In genomic region chr9:63664792-63665646, GRCm38 (mm10) we compare ENCODE assay signal across 9 mouse cellular contexts.
DNase-seq lines count a peak whose midpoint lies in the region; TF ChIP-seq lines count a peak whose summit lies in the region.
"Had no signal": no experiment of that assay in that cellular context is flagged by ENCODE, and none has a peak within 500 bp of the region (broad histone marks: within the 10 kb centered on the region; RNA-seq: fewer than 3 reads in every experiment).

No protein-coding gene starts in this region.

- H3K79me2 ChIP-seq in myocyte (ENCODE audit: control insufficient read depth, insufficient read depth), result no peaks in the 10 kb centered on the region

- H3K4me2 ChIP-seq in myocyte (ENCODE audit: low read depth), result peak overlapping the region; percentile 36

- TF ChIP-seq POLR2A in myocyte (IDR thresholded peaks at IDR 0.05; ENCODE audit: insufficient read length, low read depth), result no peak

- no peak for DNase-seq in heart, embryonic 10.5 days (ENCODE audit: low spot score)
- DNase-seq in heart, adult 9 months (ENCODE audit: low spot score in 2 of 2), result no peak
- peak; percentile 42 for DNase-seq in embryo, embryonic 10.5 days (ENCODE audit: low spot score)
- peak; percentile 68 for DNase-seq in kidney, adult 18-20 months
- DNase-seq in left cerebral cortex, adult 11 months (ENCODE audit: low spot score), result no peak
- no peak for DNase-seq in right cerebral cortex, adult 2 months (ENCODE audit: low spot score in 2 of 2)
- no peak for DNase-seq in thymus, adult 18-20 months

- H3K27me3 ChIP-seq in heart, embryonic 10.5 days (ENCODE audit: insufficient read depth, poor library complexity, severe bottlenecking), result no peaks in the 10 kb centered on the region
- no peaks in the 10 kb centered on the region for H3K27me3 ChIP-seq in myocyte (ENCODE audit: control insufficient read depth, insufficient read depth, insufficient read length)
- H3K27me3 ChIP-seq: CH12.LX had no signal

- peaks cover 68% of the 10 kb centered on the region for H3K4me1 ChIP-seq in heart, embryonic 10.5 days

- WGBS in heart, embryonic 10.5 days, result 75% methylated on average over 13 of the region's 13 CpGs

- no peak overlapping the region for H3K4me3 ChIP-seq in heart, embryonic 10.5 days
- H3K4me3 ChIP-seq in myocyte, result no peak overlapping the region

- peak overlapping the region; percentile 43; the same call in 1 of the 2 replicates for H3K27ac ChIP-seq in heart, embryonic 10.5 days

- no peak overlapping the region for H3ac ChIP-seq in myocyte (ENCODE audit: control insufficient read depth, insufficient read length)

- H3K36me3 ChIP-seq in heart, embryonic 10.5 days, result peaks cover 70% of the 10 kb centered on the region
- no peaks in the 10 kb centered on the region for H3K36me3 ChIP-seq in myocyte (ENCODE audit: control insufficient read depth, insufficient read depth)

- H3K9me3 ChIP-seq in heart, embryonic 10.5 days, result no peaks in the 10 kb centered on the region

TF ChIP-seq in myocyte, 11 proteins besides CTCF, POLR2A, EP300 and RAD21:
- TF ChIP-seq MYOG (IDR thresholded peaks at IDR 0.05; ENCODE audit: control insufficient read depth in 1 of 3, insufficient read depth in 1 of 3, insufficient read length in 2 of 3, low read depth in 2 of 3) (peak; percentile 21 to 83 (median 77)), MYOD1 (IDR thresholded peaks at IDR 0.05; ENCODE audit: control insufficient read depth in 1 of 3, insufficient read length in 2 of 3, low read depth in 2 of 3) (peak in 2 of 3 experiments; percentile 82 to 86), REST (IDR thresholded peaks at IDR 0.05; ENCODE audit: insufficient read depth, insufficient read length) (no peak), TCF3 (IDR thresholded peaks at IDR 0.05; ENCODE audit: insufficient read length, low read depth) (peak; percentile 41)

Comparison
In these comparisons a context has a peak if more than half of its experiments do, and no peak if none do; other contexts are left out.
1. DNase-seq: peak in embryo, embryonic 10.5 days (single experiment) and kidney, adult 18-20 months (single experiment); none in heart, embryonic 10.5 days (single experiment), heart, adult 9 months (0 of 2), left cerebral cortex, adult 11 months (single experiment), right cerebral cortex, adult 2 months (0 of 2) and thymus, adult 18-20 months (0 of 2).